Mouse (Mus musculus): ENCODE measurements around the gene Shb.

GRCm38 (mm10) chr4:45574614-45575169 is 42.4 kb upstream of the Shb start:
- TF ChIP-seq CTCF (IDR thresholded peaks at IDR 0.05; ENCODE audit: extremely low read depth, insufficient read length, insufficient replicate concordance, low read depth, low read length) (no peak), POLR2A (IDR thresholded peaks at IDR 0.05; ENCODE audit: low read depth, low read length) (no peak)

Measured in small intestine, adult 2 months (tissue).